Mouse (Mus musculus) testis, postnatal 10 days (tissue): ENCODE results near the gene Itgb1bp1.

Experiments used
- DNase-seq: peaks from one replicate; pipeline ENCODE4 v3.0.0; 2021; ENCODE audit warnings: low spot score

Gene Itgb1bp1

GRCm38 (mm10) chr12:21244375-21244960, 41.6 kb downstream of the Itgb1bp1 start:
- no peak for DNase-seq

DNA sequence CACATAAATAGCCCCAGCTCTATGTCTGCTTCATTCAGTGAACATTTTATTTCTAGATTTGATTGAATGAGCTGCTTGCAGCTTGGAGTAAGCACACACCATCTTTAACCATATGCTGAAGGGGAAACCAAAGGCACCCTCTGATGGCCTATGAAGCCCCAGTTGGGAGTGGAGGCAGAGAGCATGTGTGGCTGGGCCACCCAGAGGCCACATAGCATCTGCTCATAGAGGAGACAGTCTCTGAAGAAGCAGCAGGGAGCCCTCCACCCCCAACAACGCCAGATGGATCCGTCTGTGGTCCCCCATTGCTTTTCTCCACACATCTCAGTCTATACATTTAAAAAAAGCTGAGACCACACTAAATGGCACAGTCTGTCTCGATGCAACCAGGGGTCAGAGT, 44.1 kb downstream of the Itgb1bp1 start:
- no peak for DNase-seq

- no peak for DNase-seq
Observed at GRCm38 (mm10) chr12:21234560-21234959, 51.5 kb downstream of the Itgb1bp1 start.

DNA sequence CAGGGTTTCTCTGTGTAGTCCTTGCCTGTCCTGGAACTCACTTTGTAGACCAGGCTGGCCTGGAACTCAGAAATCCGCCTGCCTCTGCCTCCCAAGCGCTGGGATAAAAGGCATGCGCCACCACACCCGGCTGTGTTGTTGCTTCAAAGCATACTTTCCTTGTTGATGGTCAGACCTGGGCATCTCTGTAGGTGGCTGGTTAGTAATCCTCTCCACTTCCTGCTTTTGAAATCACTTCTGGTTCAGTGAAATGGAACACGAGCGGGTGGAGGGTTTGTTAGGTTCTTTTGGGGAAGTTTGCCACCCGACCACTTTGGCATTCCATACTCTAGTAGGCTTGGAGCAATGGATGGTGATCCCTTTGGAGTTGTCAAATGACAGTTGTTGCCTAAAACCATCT, 52.4 kb downstream of the Itgb1bp1 start:
- DNase-seq = no peak

DNA sequence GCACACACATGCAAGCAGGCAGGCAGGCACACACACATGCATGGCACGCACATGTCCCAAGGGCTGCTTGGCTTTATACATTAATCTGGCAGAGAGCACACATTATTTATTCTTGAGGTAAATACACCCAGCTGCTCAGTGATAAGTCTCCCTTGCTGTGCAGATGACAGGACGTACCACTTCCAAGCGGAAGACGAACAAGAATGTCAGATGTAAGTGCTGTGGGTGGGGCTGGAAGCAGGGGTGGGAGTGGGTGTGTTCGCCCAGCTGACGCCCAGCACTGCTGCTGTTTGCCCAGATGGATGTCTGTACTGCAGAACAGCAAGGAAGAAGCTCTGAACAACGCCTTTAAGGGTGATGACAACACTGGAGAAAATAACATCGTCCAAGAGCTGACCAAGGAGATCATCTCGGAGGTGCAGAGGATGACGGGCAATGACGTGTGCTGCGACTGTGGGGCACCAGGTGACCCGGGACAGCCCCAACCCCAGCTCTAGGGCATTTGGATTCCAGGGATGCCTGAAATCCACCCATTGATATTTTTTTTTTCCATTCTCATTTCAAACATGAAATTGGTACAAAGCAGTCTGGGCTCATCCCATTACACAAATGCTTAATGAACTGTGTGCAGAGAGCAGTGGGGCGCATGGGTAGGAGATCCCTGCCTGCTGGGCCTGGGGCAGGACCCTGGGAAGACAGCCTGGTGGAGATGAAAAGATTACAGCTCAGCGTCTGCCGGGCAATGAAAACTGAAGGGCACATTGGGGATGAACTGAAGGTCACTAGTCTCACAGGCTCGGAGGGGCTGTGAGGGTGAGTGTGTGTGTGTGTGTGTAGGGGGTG, 56.8 kb downstream of the Itgb1bp1 start:
- no peak for DNase-seq

GRCm38 (mm10) chr12:21228650-21229049, 57.4 kb downstream of the Itgb1bp1 start:
- no peak for DNase-seq

GRCm38 (mm10) chr12:21227076-21227980, 58.8 kb downstream of the Itgb1bp1 start:
- peak; percentile 61 for DNase-seq

DNA sequence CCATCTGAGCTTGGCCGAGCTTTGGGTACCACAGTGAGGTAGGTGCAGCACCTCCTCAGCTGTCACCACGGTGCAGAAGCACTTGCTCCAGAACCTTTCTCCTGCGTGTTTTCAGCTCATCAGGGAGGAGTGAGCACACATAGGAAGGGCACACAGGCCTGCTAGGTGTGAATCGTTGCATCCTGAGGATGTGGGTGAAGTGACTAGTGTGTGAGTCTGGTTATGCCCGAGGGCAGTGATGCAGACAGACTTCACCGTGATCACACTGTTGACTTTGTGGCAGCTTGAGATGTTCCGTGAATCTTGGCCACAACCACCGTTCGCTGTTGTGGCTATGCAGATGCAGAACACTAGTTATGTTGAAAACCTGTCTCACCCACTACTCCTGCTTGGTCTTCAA, 59.8 kb downstream of the Itgb1bp1 start:
- no peak for DNase-seq

DNA sequence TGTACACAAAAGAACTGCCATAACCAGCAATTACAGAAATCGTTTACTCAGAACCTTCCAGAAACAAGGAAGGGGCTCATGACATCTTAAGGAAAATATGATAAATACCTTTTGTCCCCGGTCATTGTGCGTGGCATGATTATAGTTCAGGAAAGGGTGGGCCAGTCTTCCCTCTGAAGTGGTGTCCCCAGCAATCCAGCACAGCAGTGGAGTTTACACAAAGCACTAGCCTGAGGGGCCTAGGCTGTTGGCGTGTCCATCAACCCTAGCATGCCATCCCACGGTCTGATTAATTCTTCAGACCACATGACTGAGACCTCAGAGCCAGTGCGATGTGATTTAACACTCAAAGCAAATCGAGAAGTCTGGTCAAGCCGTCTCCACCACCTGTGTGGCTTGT, 60.7 kb downstream of the Itgb1bp1 start:
- no peak for DNase-seq

DNA sequence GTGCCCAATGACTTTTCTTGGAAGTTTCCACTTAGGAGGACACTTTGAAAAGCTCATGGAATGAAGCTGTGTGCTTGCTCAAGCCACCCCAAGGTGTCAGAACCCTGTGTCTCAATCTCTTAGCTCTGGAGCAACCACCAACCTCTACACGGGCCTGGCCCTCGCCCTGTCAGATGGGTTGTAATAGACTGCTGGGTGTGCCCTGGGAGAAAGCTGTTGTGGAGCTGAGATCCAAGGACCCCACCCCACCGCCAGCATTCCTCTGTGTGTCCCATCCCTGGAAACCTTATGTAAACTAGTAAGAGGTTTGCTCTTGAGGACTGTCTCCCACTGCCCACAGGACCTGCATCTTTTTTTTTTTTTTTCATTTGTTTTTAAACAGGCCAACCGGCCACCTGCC, 62.2 kb downstream of the Itgb1bp1 start:
- no peak for DNase-seq

GRCm38 (mm10) chr12:21220596-21220995, 65.5 kb downstream of the Itgb1bp1 start:
- DNase-seq = no peak

DNA sequence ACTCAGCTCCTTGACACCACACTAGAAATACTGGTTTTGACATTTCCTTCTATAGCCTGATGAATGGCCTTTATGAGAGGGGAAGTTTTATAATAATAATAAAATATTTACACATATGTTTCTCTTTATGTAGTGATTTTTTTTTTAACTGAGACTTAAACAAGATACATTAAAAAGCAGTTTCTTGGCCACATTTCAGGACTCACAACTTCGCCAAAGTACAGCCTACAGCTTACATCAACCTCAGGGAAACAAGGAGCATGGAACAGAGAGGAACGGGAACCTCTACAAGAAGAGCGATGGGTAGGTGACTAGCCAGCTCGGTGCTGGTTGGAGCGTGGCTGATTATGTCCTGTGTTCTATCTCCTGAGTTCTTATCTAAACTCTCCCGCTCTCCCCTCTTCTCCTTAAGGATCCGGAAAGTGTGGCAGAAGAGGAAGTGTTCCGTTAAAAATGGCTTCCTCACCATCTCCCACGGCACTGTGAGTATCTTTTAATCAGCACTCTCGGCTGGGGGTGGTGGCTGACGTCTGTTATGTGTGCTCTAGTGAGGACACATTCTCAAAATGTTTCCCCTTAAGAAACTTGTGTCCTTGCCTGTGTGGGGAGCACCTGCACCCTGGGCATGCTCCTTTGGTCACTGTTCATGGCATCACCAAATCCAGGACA, 68.2 kb downstream of the Itgb1bp1 start:
- no peak for DNase-seq

GRCm38 (mm10) chr12:21214551-21215165, 71.4 kb downstream of the Itgb1bp1 start:
- DNase-seq = no peak

GRCm38 (mm10) chr12:21212876-21213275, 73.2 kb downstream of the Itgb1bp1 start:
- DNase-seq = no peak

DNA sequence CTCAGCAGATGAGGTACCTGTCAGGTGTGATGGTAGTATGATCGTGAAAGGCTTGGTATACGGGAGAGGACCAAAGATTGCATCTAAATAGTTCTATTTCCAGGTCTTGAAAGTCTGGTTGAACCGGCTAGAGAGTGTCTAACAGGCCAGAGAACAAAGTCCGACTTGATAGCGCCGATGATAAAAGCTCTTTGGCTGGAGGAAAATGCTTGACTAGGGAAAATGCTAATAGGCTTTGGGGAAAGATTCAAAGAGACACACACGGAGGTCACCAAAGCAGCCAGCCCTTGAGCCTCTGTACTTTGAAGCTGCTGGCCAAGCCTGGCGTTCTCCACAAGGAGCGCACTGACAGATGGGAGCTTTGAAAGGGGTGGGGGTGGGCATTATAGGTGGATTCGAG, 76.8 kb downstream of the Itgb1bp1 start:
- no peak for DNase-seq

GRCm38 (mm10) chr12:21208172-21208795, 77.8 kb downstream of the Itgb1bp1 start:
- DNase-seq = no peak

DNA sequence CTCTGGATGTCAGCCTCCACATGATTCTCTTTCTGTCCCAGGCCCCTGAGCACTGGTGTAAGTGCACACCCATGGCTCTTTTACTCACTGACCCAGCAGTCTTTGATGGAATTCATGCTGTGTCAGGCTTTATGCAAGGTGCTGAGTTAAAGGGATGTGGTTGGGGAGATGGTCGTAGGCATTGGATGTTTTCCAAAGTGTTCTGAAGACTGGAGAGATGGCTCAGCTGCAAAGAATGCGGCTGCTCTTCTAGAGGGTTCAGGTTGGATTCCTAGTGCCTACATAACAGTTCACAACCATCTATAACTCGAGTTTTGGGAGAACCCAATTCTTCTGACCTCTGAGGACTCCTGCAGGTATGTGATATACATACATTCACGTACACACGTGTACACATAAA, 78.7 kb downstream of the Itgb1bp1 start:
- DNase-seq = no peak

DNA sequence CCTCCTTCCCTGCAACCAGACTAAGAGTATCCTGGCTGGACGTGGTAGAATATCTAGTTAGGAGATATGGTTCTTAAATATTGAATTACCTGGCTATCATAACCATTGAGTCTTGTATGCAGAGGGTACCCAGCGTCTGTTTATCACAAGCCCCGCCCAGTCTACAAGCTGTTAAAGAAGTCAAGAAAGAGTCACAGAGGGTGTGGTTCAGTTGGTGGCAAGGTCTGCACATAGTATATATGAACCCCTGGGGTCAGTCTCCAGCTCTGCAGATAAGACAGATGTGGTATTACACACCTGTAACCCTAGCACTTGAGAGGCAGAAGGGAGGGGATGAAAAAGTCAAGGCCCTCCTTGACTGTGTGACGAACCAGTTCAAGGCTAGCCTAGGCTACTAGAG, 80.3 kb downstream of the Itgb1bp1 start:
- no peak for DNase-seq

- peak; percentile 63 for DNase-seq
Observed at GRCm38 (mm10) chr12:21204701-21205312, 81.3 kb downstream of the Itgb1bp1 start.

DNA sequence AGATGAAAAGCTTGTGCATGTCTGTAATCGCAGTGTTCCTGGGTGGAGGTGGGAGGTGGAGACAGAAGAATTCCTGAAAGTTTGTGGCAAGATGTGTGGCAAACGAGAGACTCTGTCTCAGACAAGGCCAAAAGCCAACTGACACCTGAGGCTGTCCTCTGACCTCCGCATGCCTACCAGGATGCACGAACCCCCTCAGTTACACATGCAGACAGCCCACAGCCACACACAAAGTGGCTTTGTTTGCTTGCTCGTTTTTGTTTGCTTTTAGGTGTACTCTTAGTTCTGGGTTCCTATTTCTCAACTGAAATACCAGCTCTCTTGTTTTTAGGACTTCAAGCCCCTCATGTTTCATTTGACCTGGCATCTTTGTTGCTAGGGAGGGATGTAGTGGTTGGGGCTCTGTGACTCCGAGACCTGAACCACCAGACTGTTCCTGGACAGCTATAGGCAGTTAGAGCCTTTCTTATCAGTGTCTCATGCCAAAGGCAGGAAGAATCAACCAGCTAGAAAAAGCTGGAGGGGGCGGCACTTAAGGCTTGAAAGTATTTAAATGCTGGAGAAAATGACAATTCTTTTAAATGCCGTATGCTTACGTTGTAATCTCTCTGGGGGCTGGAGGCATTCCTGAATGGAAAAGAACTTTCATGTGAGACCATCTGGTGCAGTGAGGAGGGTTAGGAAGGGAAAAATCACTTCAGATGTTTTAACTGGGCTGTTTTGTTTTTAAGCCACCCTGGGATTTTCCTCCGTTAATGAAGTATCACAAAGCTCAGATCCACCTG, 84.4 kb downstream of the Itgb1bp1 start:
- no peak for DNase-seq
